Comparison of ENCODE assay signal across 36 mouse cellular contexts in the genomic region with DNA sequence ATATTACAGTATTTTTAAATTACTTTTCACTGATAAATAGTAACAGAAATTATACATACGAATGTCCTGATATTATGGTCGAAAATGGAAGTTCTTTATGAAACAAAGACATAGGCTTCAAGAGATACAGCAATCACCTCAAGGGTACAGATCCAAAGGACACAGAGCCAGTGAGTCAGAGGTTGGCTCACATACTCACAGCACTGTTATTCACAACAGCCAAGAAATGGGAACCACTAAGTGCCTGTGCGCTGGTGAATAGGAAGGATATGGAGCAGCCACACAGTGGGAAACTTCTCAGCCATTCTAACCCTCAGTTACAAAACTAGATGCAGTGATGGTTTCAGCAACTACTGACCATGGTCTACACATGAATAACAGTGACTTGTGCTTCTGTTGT. TPM values are rescaled to one million over a fixed set of nuclear protein-coding genes. Genes with fewer than 3 reads are reported as not detected.
"Had no signal": no experiment of that assay in that cellular context is flagged by ENCODE, and none has a peak within 500 bp of the region (broad histone marks: within the 10 kb centered on the region; RNA-seq: fewer than 3 reads in every experiment).

No protein-coding gene starts in this region.

- H3K9ac ChIP-seq: heart, embryonic 13.5 days; heart, embryonic 15.5 days; hindbrain, embryonic 13.5 days; hindbrain, embryonic 15.5 days; limb, embryonic 13.5 days; limb, embryonic 15.5 days; liver, embryonic 12.5 days; liver, embryonic 14.5 days had no signal

- H3K9me3 ChIP-seq: heart, embryonic 10.5 days; heart, embryonic 13.5 days; heart, embryonic 15.5 days; hindbrain, embryonic 13.5 days; hindbrain, embryonic 15.5 days; limb, embryonic 13.5 days; limb, embryonic 15.5 days; liver, embryonic 12.5 days had no signal

- H3K4me2 ChIP-seq: heart, embryonic 13.5 days; heart, embryonic 15.5 days; hindbrain, embryonic 13.5 days; hindbrain, embryonic 15.5 days; limb, embryonic 13.5 days; limb, embryonic 15.5 days; liver, embryonic 12.5 days had no signal

- H3K4me1 ChIP-seq: heart, embryonic 10.5 days; heart, embryonic 13.5 days; heart, embryonic 15.5 days; hindbrain, embryonic 13.5 days; hindbrain, embryonic 15.5 days; limb, embryonic 13.5 days; limb, embryonic 15.5 days; liver, embryonic 12.5 days had no signal

- H3K27me3 ChIP-seq: heart, embryonic 13.5 days; heart, embryonic 15.5 days; hindbrain, embryonic 13.5 days; hindbrain, embryonic 15.5 days; limb, embryonic 13.5 days; limb, embryonic 15.5 days; liver, embryonic 12.5 days had no signal

- H3K4me3 ChIP-seq: heart, embryonic 10.5 days; heart, embryonic 13.5 days; heart, embryonic 15.5 days; hindbrain, embryonic 13.5 days; hindbrain, embryonic 15.5 days; layer of hippocampus, adult 2 months; limb, embryonic 13.5 days; limb, embryonic 15.5 days; liver, embryonic 12.5 days had no signal

- H3K36me3 ChIP-seq: heart, embryonic 10.5 days; heart, embryonic 13.5 days; heart, embryonic 15.5 days; hindbrain, embryonic 13.5 days; hindbrain, embryonic 15.5 days; limb, embryonic 13.5 days; limb, embryonic 15.5 days; liver, embryonic 12.5 days had no signal

- ATAC-seq: hindbrain, postnatal 0 days; intestine, embryonic 16.5 days; liver, embryonic 12.5 days had no signal

- DNase-seq: gastrocnemius, postnatal 10 days; gastrocnemius, postnatal 25 days; heart, adult 18-20 months; heart, postnatal 14 days; heart, postnatal 36 days; kidney, adult 11 months; kidney, adult 2 months; kidney, adult 9 months; kidney, postnatal 10 days; kidney, postnatal 25 days; kidney, postnatal 4 days; left cerebral cortex, postnatal 4 days; lung, adult 18-20 months had no signal

- H3K27ac ChIP-seq: heart, embryonic 10.5 days; heart, embryonic 13.5 days; heart, embryonic 15.5 days; hindbrain, embryonic 13.5 days; hindbrain, embryonic 15.5 days; hindbrain, postnatal 0 days; layer of hippocampus, adult 2 months; limb, embryonic 13.5 days; limb, embryonic 15.5 days; liver, embryonic 12.5 days; liver, embryonic 14.5 days had no signal

RNA-seq across cellular contexts. Expression of a gene that starts 37.7 kb away (rescaled TPM):
- total RNA-seq: gastrocnemius, postnatal 25 days; granulocyte monocyte progenitor cell, adult 5-6 weeks; heart, adult 18-20 months; heart, adult 8-10 months; heart, postnatal 14 days; heart, postnatal 36 days; hematopoietic stem cell, adult 5-6 weeks; hindbrain, postnatal 0 days; layer of hippocampus, adult 2 months; layer of hippocampus, postnatal 10 days; layer of hippocampus, postnatal 25 days; left cerebral cortex, adult 8-10 months; left cerebral cortex, postnatal 10 days; left cerebral cortex, postnatal 25 days; left cerebral cortex, postnatal 4 days had no signal
- polyA plus RNA-seq: heart, embryonic 10.5 days; heart, embryonic 13.5 days; heart, embryonic 15.5 days; heart, postnatal 0 days; hindbrain, embryonic 11.5 days; hindbrain, embryonic 13.5 days; hindbrain, embryonic 15.5 days; hindbrain, postnatal 0 days; limb, embryonic 11.5 days; limb, embryonic 13.5 days had no signal
